Mouse (Mus musculus) hindbrain, embryonic 14.5 days (tissue): ENCODE measurements around the gene Btbd3. TPM values are rescaled to one million over a fixed set of nuclear protein-coding genes. Genes with fewer than 3 reads are reported as not detected.
A peak's percentile ranks its signal among the peaks of the same experiment; 100 is the strongest.

ENCODE experiments used
- ATAC-seq: fragments of 200-750 bp; cut with Nextera tagmentation; 2 replicates; pipeline ENCODE4 v1.8.0; 2017; ENCODE audit warnings: moderate number of reproducible peaks, mild to moderate bottlenecking, moderate TSS enrichment, moderate library complexity; ENCODE audit not compliant: low FRiP score
- DNase-seq: peaks from one replicate; pipeline ENCODE4 v3.0.0-alpha.2; 2015; ENCODE audit warnings: low spot score
- H3K27ac ChIP-seq: fragments of 300-500 bp; sonication (generic); 2 replicates; pipeline ENCODE4 v1.5.1; 2014; ENCODE audit warnings: mild to moderate bottlenecking, moderate library complexity
- H3K27me3 ChIP-seq: fragments of 300-500 bp; sonication (generic); 2 replicates; pipeline ENCODE4 v1.6.1; 2014; ENCODE audit warnings: mild to moderate bottlenecking, low read length, mixed read lengths; ENCODE audit not compliant: control insufficient read depth, insufficient read depth
- H3K36me3 ChIP-seq: fragments of 300-500 bp; sonication (generic); replicated peaks from 2 replicates; pipeline ENCODE4 v1.6.1; 2014; ENCODE audit not compliant: control insufficient read depth, insufficient read depth
- H3K4me1 ChIP-seq: fragments of 300-500 bp; sonication (generic); replicated peaks from 2 replicates; pipeline ENCODE4 v1.6.1; 2014; ENCODE audit warnings: antibody characterized with exemption, low read length, mixed read lengths; ENCODE audit not compliant: control insufficient read depth, insufficient read depth
- H3K4me2 ChIP-seq: fragments of 300-500 bp; sonication (generic); replicated peaks from 2 replicates; pipeline ENCODE4 v1.6.1; 2014; ENCODE audit warnings: mild to moderate bottlenecking, moderate library complexity
- H3K4me3 ChIP-seq: fragments of 300-500 bp; sonication (generic); replicated peaks from 2 replicates; pipeline ENCODE4 v1.5.1; 2014; ENCODE audit warnings: mild to moderate bottlenecking, low read length
- H3K9ac ChIP-seq: fragments of 300-500 bp; sonication (generic); 2 replicates; pipeline ENCODE4 v1.6.1; 2014
- H3K9me3 ChIP-seq: fragments of 300-500 bp; sonication (generic); 2 replicates; pipeline ENCODE4 v1.6.1; 2016; ENCODE audit warnings: low read length; ENCODE audit not compliant: control insufficient read depth
- WGBS: fragments of 180-500 bp; shearing (Covaris S2); extraction: QIAGEN DNeasy Blood & Tissue Kit; methylation state at CpG from one replicate; pipeline ENCODE4 v1.1.7; 2014; 5-methylcytosine and 5-hydroxymethylcytosine counted together
- polyA plus RNA-seq: library from polyadenylated mRNA; unstranded; fragments of >200 nt; fragmentation: Nextera tagmentation; extraction: Ambion mirVana; gene quantifications from 2 replicates; pipeline ENCODE4 v1.2.1, GENCODE M21; 2014

Btbd3 gene
- polyA plus RNA-seq: 32.1 and 40.3 TPM in 2 replicates

- Histone ChIP-seq H3K36me3 (no peaks in the 10 kb centered on the region), H3K9ac (peak within 1 kb of the TSS; percentile 82), H3K4me2 (peak within 1 kb of the TSS; percentile 78), H3K9me3 (no peaks in the 10 kb centered on the region), H3K27ac (peak within 1 kb of the TSS; percentile 93), H3K27me3 (no peaks in the 10 kb centered on the region), H3K4me3 (peak within 1 kb of the TSS; percentile 81), H3K4me1 (peaks cover 25% of the 10 kb centered on the region)
- 0% methylated on average over 38 of the region's 39 CpGs for WGBS
- ATAC-seq (peak; percentile 98), DNase-seq (peak; percentile 92)
Measured at GRCm38 (mm10) chr2:138256411-138256810, at the start of gene Btbd3. Btbd3 (plus strand) TSS chr2:138256565.

GRCm38 (mm10) chr2:138215561-138215960 is 40.8 kb upstream of the Btbd3 start:
- 43% methylated on average over 2 of the region's 2 CpGs for WGBS
- ATAC-seq: no peak

DNA sequence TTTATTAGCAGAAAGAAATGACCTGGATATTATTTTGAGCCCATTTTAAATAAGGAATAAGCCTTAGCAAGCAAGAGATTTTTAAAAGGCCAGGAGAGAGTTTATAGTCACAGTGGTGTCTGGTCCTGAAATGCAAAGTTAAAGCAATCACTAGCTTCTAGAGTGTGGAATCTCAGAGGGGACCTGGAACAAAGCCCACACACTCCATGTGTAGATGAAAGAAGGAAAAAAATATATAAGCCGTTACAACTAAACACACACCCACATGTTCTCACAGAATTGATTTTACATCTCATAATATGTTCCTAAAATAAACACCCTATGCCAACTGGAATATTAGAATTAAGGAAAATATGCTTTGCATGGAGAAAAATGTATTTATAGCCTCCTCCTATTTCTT is 36.1 kb upstream of the Btbd3 start:
- Histone ChIP-seq H3K27me3 (no peaks in the 10 kb centered on the region), H3K9me3 (no peaks in the 10 kb centered on the region), H3K4me1 (no peaks in the 10 kb centered on the region), H3K4me3 (no peak overlapping the region), H3K4me2 (no peak overlapping the region), H3K9ac (no peak overlapping the region), H3K36me3 (no peaks in the 10 kb centered on the region), H3K27ac (no peak overlapping the region)
- no peak for DNase-seq
- WGBS: 79% methylated on average over 1 of the region's 1 CpGs
- no peak for ATAC-seq

More at GRCm38 (mm10) chr2:138215561-138215960, 40.8 kb upstream of the Btbd3 start:
- no peak overlapping the region for H3K9ac ChIP-seq
- no peak overlapping the region for H3K4me2 ChIP-seq
- H3K9me3 ChIP-seq: no peaks in the 10 kb centered on the region
- H3K4me1 ChIP-seq: no peaks in the 10 kb centered on the region
- no peak overlapping the region for H3K4me3 ChIP-seq
- H3K27me3 ChIP-seq: no peaks in the 10 kb centered on the region
- H3K27ac ChIP-seq: no peak overlapping the region
- H3K36me3 ChIP-seq: no peaks in the 10 kb centered on the region
- no peak for DNase-seq

- ATAC-seq (no peak), DNase-seq (no peak)
- Histone ChIP-seq H3K4me2 (no peak overlapping the region), H3K4me1 (no peaks in the 10 kb centered on the region), H3K9me3 (no peaks in the 10 kb centered on the region), H3K4me3 (no peak overlapping the region), H3K27ac (no peak overlapping the region), H3K9ac (no peak overlapping the region), H3K36me3 (no peaks in the 10 kb centered on the region), H3K27me3 (no peaks in the 10 kb centered on the region)
- WGBS: 79% methylated on average over 5 of the region's 5 CpGs
Measured at GRCm38 (mm10) chr2:138232247-138232646, 24.1 kb upstream of the Btbd3 start.

DNA sequence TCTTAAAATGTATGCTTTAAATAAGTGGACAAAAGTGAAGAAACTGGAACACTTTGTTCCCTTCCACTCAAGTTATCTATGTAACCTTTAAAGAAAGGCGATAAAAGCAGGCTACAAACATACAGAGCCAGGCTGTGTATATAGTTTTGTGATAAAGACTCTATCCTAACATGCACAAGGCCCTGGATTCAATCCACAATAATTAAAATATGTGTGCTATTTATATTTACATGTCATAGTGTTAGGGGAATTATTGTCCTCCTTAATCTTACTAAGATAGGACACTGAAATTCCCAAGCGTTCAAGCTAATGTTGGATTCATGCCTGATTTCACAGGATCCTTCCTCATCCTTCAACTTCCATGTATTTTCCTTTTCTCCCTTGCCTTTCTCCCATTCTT is 20.2 kb upstream of the Btbd3 start:
- Histone ChIP-seq H3K27ac (no peak overlapping the region), H3K4me1 (no peaks in the 10 kb centered on the region), H3K4me3 (no peak overlapping the region), H3K27me3 (no peaks in the 10 kb centered on the region), H3K4me2 (no peak overlapping the region), H3K9ac (no peak overlapping the region), H3K36me3 (no peaks in the 10 kb centered on the region), H3K9me3 (no peaks in the 10 kb centered on the region)
- no peak for ATAC-seq
- no peak for DNase-seq
- 90% methylated on average over 2 of the region's 2 CpGs for WGBS

DNA sequence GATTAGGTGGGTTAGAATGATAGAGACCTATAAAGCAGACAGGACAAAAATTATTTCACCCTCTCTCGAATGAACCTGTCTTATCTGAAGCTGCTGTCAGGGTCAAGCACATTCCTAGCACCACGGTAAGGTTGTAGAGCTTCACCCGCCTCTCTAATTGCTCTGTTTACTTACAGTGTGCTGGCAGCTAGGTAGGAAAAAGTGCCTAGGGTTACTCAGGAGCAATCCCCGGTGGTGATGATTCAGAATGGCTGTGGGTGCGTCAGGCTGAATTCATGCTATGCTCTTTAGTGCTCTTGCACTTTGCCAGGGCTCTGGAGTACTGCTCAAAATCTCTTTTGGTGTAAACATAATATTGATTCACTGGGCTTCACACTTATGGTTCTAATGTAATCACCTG is 13.9 kb upstream of the Btbd3 start:
- Histone ChIP-seq H3K4me2 (no peak overlapping the region), H3K4me1 (no peaks in the 10 kb centered on the region), H3K27me3 (no peaks in the 10 kb centered on the region), H3K27ac (no peak overlapping the region), H3K9me3 (no peaks in the 10 kb centered on the region), H3K4me3 (no peak overlapping the region), H3K36me3 (no peaks in the 10 kb centered on the region), H3K9ac (no peak overlapping the region)
- ATAC-seq: no peak
- 77% methylated on average over 5 of the region's 5 CpGs for WGBS
- DNase-seq: no peak

DNA sequence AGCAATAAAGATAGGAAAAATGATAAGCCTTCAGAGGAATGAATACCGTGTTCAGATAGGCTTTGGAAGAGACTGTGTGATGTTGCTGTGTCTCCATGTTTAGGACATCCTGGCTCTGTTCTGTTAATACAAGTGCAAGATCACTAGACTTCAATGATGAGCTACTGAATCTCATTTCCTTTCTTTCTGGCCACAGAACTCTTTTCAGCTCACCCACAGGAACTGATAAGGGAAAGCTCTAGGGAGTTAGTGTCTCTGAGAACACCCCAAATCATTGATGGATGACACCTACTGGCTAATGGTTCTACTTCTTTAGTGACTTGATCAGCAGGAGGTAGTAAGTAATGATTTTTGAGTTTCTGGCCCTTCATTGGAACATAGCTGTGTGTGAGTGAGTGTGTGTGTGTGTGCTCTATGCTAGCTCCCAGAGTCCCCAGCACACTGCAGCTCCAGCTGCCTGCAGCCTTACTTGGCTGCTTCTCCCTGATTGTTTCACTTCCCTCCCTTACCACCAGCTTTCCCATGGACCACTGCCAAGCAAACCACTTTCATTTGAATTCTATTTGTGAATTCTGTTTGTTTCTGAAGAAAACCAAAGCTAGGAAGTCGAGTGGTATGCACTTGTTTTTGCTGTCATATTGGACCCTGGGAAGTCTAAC is 10.6 kb upstream of the Btbd3 start:
- H3K4me2 ChIP-seq: no peak overlapping the region
- H3K9me3 ChIP-seq: no peaks in the 10 kb centered on the region
- ATAC-seq (no peak; the same call in 1 of the 2 replicates), DNase-seq (peak; percentile 60)
- no peaks in the 10 kb centered on the region for H3K36me3 ChIP-seq
- no peak overlapping the region for H3K9ac ChIP-seq
- H3K4me1 ChIP-seq: no peaks in the 10 kb centered on the region
- no peaks in the 10 kb centered on the region for H3K27me3 ChIP-seq
- peak overlapping the region; percentile 43; the same call in 1 of the 2 replicates for H3K27ac ChIP-seq
- 65% methylated on average over 2 of the region's 2 CpGs for WGBS
- H3K4me3 ChIP-seq: no peak overlapping the region

DNA sequence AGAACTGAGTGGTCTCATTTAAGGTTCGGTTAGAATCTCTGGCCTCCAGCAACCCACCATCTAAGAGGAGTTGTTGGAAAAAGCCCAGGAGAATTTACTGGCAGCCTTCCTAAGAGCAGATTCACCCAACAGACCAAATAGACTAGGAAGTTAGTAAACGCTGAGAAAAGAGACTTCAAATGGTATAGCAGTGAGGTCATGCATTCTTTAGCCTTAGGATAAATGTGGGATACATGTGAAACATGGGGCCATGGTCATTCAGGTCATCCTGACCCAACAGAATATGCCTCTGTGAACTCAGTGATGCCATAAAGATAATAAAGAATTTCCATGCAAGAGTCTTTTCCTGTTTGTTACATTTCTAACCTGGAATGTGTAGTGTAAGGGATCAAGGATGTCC is 8.4 kb upstream of the Btbd3 start:
- Histone ChIP-seq H3K9me3 (no peaks in the 10 kb centered on the region), H3K27ac (no peak overlapping the region)
- 75% methylated on average over 2 of the region's 2 CpGs for WGBS

DNA sequence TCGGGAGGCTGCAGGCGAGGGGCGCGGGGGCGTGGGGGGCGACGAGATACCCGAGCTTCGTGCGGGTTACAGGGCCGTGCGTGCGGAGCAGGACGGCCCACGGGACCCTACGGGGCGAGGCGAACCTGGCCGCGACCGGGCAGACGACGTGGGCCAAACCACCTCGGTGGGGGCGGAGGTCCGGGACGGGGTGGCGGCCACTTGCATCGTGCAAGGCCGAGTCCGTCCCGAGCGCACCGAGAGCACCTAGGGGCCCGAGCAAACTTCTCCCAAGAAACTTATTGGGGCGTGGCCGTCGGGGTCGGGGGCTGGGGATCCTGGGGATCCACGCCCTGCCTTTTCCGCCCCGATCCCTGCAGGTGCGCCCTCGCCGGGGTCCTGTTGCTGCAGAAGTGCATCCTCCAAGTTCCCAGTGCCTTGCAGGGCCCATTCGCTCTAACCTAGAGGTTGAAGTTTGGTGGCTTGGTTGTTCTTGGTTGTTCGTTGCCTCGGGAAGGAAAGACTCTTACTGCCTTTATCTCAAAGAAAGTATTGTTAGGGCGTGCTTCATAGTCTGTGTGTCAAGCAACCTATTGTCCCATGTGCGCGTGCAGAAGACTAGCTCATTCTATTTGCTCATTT is 596 bp downstream of the Btbd3 start:
- no peaks in the 10 kb centered on the region for H3K36me3 ChIP-seq
- WGBS: under 1% methylated on average over 45 of the region's 51 CpGs
- ATAC-seq (peak; percentile 77), DNase-seq (no peak)
- no peaks in the 10 kb centered on the region for H3K9me3 ChIP-seq
- peaks cover 29% of the 10 kb centered on the region for H3K4me1 ChIP-seq
- H3K4me3 ChIP-seq: peak overlapping the region; percentile 81
- peak overlapping the region; percentile 82 for H3K9ac ChIP-seq
- H3K4me2 ChIP-seq: peak overlapping the region; percentile 78
- peak overlapping the region; percentile 93 for H3K27ac ChIP-seq
- H3K27me3 ChIP-seq: no peaks in the 10 kb centered on the region

More for the DNA sequence above, 8.4 kb upstream of the Btbd3 start:
- no peaks in the 10 kb centered on the region for H3K27me3 ChIP-seq
- no peak overlapping the region for H3K4me2 ChIP-seq
- no peaks in the 10 kb centered on the region for H3K4me1 ChIP-seq
- ATAC-seq: no peak
- H3K9ac ChIP-seq: no peak overlapping the region
- no peak for DNase-seq
- H3K36me3 ChIP-seq: no peaks in the 10 kb centered on the region
- no peak overlapping the region for H3K4me3 ChIP-seq
